Mouse (Mus musculus): Measurements from ENCODE around the gene Olfr706.
"Not testable (repeated sequence)": the region's sequence is repeated elsewhere in the genome, so short reads cannot be mapped to it uniquely, and the experiment has no call there.

Gene Olfr706

DNA sequence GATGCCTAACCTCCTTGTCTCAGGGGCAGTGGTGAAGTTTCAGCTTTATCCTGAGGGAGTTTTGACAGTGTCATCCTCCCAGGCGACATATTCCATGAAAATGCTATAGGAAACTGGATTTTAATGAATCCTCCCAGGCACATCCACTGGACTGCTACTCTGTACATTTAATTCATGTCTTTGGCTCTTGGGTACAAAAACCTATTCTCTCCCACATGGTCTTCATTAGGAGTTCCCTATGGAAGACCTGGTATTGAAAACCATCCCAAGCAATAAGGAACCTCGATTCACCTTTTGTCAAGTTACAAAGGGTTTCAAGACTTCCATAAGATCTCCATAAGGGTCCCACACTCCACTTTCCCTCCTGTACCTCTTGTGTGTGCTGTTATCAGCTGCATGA is at the start of gene Olfr706:
Olfr706 (minus strand) TSS at position 101 of the 400 bp plus-strand sequence.
- no peak for DNase-seq (ENCODE audit: low read depth, low spot score)

DNA sequence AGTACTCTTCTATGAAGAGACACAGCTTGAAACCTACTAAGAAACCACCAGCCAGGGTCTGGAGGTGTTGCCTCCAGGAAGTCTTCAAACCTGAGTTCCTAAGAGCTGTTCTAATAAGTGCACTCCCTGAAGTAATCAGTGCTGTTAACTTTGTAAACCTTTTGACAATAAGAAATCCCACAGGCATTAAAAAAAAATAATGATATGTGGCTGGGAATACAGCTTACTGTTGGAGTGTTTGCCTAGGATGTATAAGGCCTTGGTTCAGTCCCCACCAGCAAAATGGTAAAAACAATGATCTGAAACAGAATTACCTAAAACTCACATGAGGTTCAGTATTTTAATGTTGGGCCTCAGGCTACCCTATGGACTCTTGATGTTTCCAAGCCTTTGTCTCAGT is 44.2 kb upstream of the Olfr706 start, which contains the start of gene Olfr709-ps1:
Olfr709-ps1 (minus strand) TSS at position 101 of the 400 bp plus-strand sequence.
- DNase-seq (ENCODE audit: low read depth, low spot score): no peak

DNA sequence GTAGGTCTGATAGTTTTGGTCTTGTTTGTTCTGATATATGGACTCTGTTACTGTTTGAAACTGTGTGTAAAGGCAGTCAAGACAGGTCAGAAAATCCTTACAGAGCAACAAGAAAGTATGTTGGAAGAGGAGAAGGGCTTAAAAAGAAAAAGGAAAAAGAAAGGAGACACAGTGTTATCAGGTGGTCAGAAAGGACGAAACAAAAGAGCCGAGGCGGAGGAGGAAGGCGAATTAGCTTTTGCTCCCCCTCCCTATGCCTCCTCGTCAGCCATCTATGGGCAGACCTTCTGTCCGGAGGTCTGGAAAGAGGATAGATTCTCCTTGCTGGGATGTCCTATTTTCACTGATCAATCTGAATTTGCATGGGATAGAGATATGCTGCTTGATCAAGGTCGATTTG is 33.0 kb upstream of the Olfr706 start:
- DNase-seq (ENCODE audit: low read depth, low spot score): not testable (repeated sequence)

DNA sequence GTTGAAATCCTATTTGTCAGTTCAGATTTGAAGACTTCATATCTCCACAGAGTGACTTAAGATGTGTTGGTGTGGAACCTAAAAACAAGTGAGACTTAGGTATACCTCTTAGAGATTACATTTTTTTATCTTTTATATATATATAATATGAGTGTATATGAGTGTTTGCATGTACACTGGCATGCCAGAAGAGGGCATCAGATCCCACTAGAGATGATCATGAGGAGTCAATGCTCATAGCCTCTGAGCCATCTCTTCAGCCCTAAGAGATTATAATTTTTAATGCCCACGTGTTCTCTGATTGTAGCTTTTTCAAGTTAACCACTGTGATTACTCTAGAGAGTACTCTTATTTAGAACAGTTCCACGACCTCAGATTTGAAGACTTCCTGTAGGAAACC is 19.7 kb upstream of the Olfr706 start, which contains the start of gene Olfr1532-ps1:
Olfr1532-ps1 (plus strand) TSS at position 326 of the 400 bp plus-strand sequence.
- no peak for DNase-seq (ENCODE audit: low read depth, low spot score)

DNA sequence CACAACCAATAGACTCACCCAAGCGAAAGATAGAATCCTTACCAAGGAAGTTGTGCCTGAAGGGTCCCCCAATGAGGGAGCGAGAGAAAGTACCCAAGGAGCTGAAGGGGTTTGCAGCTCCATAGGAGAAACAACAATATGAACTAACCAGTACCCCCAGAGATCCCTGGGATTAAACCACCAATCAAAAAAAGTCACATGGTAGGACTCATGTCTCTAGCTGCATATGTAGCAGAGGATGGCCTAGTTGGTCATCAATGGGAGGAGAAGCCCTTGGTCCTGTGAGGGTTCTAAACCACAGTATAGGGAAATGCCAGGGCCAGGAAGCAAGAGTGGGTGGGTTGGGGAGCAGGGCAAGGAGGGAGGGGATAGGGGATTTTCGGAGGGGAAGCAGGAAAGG is 13.2 kb upstream of the Olfr706 start, which contains the start of gene Olfr707:
Olfr707 (minus strand) TSS at position 101 of the 400 bp plus-strand sequence.
- not testable (repeated sequence) for DNase-seq (ENCODE audit: low read depth, low spot score)

DNA sequence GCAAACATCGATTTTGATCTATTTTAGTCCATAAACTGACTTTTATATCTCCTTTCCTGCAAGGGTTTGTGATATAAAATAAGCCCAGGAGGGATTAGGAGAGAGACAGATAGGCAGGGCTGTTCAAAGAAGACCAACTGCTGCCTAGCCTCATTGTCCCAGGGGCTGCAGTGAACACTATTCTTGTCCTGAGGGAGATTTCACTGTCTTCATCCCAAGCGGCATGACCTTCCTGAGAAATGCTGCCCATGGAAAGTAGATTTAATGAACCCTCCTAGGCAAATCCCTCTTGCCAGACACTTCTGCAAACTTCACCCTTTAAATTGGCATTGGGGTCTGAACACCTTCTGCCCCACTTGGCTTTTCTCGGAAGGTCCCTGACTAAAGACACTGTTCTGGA is 11.2 kb downstream of the Olfr706 start, which contains the start of gene Olfr705:
Olfr705 (minus strand) TSS at position 101 of the 400 bp plus-strand sequence.
- no peak for DNase-seq (ENCODE audit: low read depth, low spot score)

DNA sequence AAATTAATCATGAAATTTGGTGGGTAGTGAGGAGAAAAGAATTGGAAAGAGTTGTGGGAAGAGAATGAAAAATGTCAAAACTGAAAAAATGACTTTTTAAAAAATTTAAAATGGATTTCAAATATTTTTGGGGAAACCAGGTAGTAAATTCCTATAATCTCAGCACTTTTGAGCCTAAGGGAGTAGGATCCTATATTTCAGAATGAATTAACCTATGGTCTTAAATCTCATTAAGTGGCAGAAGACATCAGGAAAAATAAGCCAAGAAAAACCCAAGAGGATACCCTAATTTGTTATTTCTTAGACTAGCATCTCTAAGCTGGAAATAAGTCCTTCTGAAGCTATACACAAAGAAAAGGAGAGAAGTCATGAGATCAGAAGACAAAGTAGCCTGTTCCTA is 25.1 kb downstream of the Olfr706 start, which contains the start of gene Olfr704:
Olfr704 (plus strand) TSS at position 301 of the 400 bp plus-strand sequence.
- DNase-seq (ENCODE audit: low read depth, low spot score): no peak

DNA sequence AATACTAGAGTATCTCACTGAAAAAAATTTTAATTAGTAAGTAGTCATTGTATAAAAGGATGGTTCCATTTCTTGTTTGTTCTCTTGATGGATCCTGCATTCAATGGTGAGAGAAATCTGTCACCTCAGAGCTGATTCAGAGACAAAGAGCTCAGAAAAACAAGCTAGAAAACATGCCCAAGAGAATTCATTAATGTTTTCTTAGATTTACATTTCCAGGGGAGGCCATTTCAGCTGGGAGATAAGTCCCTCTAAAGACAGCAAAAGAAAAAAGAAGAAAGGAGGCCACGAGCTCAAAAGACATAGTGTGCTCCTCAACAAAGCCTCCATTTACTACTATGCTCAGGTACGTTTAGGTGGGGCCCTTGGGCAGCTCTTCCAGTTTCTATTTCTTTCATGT is 44.9 kb downstream of the Olfr706 start, which contains the start of gene Olfr703:
Olfr703 (plus strand) TSS at position 301 of the 400 bp plus-strand sequence.
- no peak for DNase-seq (ENCODE audit: low read depth, low spot score)

DNA sequence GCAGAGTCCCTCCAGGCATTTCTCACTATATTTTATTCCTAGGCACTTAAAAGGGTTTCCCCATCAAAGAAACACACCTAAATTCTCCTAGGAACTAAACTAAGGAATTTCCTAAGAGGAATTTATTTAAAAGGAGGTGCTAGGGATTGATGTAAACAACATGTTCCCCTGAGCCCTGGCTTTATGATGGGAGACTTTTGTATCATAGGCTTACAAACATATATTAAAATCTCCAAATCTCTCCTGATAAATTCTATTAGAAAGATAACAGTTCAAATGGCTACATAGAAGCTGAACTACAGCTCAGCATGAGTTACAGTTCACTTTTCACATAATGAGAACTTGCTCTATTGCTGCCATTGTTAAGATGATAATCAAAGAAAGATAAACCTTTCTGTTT is 54.2 kb downstream of the Olfr706 start, which contains the start of gene Olfr702:
Olfr702 (minus strand) TSS at position 101 of the 400 bp plus-strand sequence.
- no peak for DNase-seq (ENCODE audit: low read depth, low spot score)
